Mouse (Mus musculus): ENCODE data around the gene Ap3m1.
A peak's percentile ranks its signal among the peaks of the same experiment; 100 is the strongest.

Ap3m1 gene

DNA sequence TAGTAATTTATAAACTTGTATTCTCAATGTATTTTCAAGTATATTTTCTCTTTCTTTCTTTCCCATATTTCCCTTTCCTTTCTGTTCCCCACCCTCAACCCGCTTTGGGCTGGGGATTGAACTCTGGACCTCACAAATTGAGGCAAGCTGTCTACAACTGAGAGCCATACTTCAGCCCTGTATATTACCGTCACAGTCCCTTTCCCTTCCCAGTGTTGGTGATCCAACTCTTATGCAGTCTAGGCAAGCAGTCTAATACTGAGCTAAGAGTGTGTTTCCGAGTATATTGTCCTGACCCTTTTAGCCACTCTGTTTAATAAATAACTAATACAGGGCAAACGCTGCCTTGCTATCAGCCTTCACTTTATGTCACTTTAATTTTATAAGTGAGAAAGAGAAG lies 52.7 kb downstream of the Ap3m1 start:
- no peak for DNase-seq

DNA sequence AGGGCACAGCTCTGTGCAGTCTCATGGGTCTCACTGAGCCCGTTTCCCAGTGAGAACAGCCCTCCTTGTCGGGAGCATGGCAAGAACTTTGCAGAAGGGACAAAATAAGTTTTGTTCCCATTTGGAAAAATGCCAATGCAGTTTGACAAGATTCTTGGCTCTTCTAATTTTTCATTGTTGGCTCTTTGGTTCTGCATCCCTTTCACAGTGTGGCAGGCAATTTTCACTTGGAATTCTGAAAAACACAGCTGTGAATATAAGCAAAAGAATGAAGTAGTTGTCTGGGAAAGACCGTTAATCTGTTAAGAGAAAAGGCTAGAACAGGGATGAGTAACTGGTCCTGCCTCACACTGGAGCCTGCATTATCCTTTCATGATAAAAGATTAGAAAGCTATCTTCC lies 54.8 kb downstream of the Ap3m1 start:
- no peak for DNase-seq

DNA sequence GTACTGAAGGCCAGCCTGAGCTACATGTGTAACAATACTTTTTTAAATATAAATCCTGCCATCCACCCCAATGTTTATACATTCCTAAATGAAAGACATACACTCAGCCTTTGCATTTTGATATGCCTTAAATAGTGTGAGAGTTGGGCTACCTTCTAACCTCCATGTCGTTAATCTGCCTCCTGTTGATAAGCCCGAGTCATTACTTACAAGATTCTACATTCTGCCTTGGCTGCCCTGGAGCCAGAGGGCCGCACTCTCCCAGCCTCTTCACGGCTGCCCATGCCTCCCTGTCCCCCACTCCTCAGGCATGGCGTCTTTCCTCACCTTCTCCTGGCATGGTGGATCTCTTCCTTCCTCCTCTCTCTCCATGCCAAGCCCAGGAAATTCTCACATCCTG lies 55.9 kb downstream of the Ap3m1 start:
- no peak for DNase-seq

DNA sequence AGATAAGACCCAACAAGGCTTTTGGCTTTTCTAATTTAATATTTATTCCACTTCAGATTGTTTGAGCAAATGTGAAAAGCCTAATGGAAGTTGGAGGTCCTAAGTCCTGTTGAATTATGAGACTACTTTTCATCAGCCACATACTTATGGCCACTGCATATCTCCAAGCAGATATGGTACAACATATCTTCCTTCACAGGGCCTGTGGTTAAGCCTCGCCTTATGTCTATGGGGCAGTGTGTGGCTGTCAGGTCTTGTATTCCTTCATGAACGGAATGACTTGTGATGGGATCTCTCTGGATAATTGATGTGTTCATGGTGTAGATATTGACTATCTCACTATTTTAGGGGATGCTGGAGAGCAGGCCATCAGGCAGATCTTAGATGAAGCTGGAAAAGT lies 56.8 kb downstream of the Ap3m1 start:
- DNase-seq = no peak

DNA sequence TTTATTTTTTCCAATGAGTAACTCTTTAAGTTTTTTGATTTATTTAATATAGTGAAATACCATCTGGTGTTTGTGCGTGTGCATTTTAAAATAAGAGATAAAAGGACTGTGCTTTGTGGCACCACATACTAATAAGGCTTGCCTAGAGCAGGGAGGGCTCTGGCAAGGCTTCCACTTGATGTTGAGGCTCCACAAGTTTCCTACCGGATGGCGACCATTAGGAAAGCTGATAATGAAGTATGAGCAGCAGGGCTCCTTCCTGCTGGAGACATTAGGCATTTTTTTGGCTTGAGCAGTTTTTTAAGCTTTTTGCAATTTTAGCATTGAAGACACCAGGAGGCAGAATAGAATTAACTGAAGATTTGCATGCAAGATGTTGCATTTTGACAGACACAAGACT lies 57.8 kb downstream of the Ap3m1 start:
- DNase-seq = no peak

DNA sequence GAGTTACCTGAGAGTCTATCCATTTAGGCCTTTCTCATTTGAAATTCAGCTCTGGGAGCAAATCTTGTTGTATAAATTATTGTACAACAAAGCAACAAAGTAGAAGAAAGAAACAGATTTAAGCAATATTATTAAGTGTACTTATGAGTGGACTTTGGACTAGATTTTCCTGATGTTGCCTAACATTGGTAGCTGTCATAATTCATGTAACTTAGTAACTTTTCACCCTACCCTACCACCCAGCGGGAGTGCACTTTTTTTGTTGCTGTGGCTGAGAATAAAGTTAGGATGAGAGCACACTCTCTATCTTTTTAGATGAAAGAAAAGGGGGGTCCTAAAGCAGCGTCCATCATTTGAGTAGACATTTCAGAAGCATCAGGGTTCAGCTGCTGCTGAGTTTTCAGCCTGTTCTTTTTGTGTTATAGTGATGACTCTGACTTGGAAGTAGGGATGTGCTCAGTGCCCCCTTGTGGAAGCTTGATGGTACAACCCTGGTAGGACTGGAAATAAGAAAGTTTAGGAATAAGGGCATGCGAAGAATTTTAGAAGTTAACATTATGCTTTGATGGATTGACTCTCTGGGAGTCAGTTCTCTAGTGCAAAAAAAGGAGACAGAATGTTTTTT lies 59.1 kb downstream of the Ap3m1 start:
- peak; percentile 41 to 63 for DNase-seq

DNA sequence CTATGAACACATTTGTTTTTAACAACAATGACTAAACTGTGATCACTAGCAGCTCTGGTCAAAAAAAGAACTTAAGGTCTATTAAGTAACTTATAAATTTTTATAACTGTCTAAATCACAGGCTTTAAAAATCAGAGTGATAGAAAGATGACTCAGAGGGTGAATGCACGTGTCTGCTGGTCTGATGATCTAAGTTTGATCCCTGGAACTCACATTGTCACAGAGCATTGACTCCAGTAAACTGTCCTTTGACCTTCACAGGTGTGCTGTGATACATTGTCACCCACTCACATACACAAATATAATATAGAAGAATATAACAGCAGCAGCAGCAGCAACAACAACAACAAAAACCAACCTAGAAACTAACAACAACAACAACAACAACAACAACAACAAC lies 60.8 kb downstream of the Ap3m1 start:
- no peak for DNase-seq

DNA sequence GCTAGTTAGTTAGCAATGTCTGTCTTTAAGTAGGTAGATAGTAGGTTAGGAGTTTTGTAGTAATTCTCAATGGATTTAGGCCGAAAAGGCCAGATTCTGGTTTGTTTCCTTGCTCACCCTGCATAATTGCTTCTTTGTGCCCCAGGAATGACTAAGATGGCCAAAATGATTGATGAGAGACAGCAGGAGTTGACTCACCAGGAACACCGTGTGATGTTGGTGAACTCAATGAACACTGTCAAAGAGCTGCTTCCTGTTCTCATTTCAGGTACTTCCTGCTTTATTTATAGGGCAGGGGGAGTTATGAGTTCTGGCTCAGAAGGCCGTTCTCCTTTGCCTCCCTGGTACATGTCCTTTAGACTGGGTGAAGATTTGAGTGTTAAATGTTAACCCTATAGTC lies 66.8 kb downstream of the Ap3m1 start:
- no peak for DNase-seq

DNA sequence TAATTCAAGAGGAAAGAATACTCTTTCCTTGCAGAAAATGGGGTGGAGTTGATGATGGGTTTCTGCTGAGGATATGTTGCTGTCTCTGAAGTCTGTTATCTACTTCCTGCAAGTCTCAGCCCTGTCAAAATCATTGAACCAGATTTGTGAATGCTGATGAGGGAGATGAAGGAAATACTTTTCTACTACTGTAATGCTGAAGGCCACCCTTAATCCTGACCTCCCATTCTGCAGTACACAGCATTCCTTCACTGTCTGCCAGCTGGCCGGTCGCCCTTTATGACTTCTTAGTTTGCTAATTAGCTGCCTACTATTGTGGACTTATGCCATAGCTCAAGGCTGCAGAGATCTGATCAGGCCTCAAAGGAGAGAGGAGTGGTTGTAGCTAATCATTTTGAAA lies 68.5 kb downstream of the Ap3m1 start:
- DNase-seq = peak; percentile 57 to 75

Measured in cerebellum, postnatal 25 days (tissue).